Mouse (Mus musculus): ENCODE measurements at regions not wholly inside any gene's neighbourhood (a gene's known extent, or its start where the extent isn't known, plus 50 kb on each side); places are given as distances from the start of the nearest gene placed in this dataset.

DNA sequence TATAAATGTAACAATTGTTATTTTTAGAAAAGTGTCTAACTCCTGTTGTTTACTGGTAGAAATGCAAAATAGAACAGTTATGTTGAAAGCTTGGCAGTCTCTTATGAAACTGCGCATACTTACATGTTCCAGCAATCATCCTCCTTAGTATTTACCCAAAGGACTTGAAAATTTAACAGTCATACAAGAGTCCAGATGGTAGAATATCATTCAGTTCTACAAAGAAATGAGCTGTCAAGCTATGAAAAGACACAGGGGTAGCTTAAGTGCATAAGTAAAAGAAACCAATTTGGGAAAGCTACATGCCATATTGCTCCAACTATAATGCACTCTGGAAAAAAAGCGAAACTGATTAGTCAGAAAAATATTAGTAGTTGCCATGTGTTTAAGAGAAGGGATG lies 196.7 kb downstream of the Ndufa4 start:
- H3K27ac ChIP-seq (ENCODE audit: insufficient read depth, low read depth): no peak overlapping the region
- TF ChIP-seq BHLHE40 (IDR thresholded peaks at IDR 0.05; ENCODE audit: low read depth, low read length): no peak
- TF ChIP-seq KAT2A (IDR thresholded peaks at IDR 0.05; ENCODE audit: insufficient replicate concordance, low read length): no peak
- TF ChIP-seq ZNF384 (IDR thresholded peaks at IDR 0.05; ENCODE audit: low read depth, low read length): no peak
- TF ChIP-seq ZKSCAN1 (IDR thresholded peaks at IDR 0.05; ENCODE audit: borderline replicate concordance, low read depth, low read length): no peak
- no peak for TF ChIP-seq POLR2A (IDR thresholded peaks at IDR 0.05; ENCODE audit: low read depth, low read length)
- no peak for TF ChIP-seq ETS1 (conservative IDR thresholded peaks at IDR 0.05; ENCODE audit: low read depth, low read length)
- TF ChIP-seq TBP (conservative IDR thresholded peaks at IDR 0.05; ENCODE audit: low read depth, low read length): no peak
- no peak for TF ChIP-seq HCFC1 (IDR thresholded peaks at IDR 0.05; ENCODE audit: low read depth, low read length)
- TF ChIP-seq ZC3H11A (IDR thresholded peaks at IDR 0.05; ENCODE audit: low read depth, low read length): no peak
- no peak for TF ChIP-seq MEF2A (IDR thresholded peaks at IDR 0.05; ENCODE audit: borderline replicate concordance, low read depth, low read length)
- TF ChIP-seq RCOR1 (conservative IDR thresholded peaks at IDR 0.05; ENCODE audit: low read depth, low read length): no peak
- H3K9me3 ChIP-seq (replicated peaks; ENCODE audit: low read length): no peaks in the 10 kb centered on the region
- H3K4me1 ChIP-seq (ENCODE audit: control insufficient read depth in 1 of 2, insufficient read depth in 2 of 2): no peaks in the 10 kb centered on the region
- H3K4me3 ChIP-seq (replicated peaks in 1 of 3; ENCODE audit: low read depth in 2 of 3, low read length in 2 of 3, poor library complexity in 1 of 3): no peak overlapping the region
- H3K27me3 ChIP-seq (replicated peaks): no peaks in the 10 kb centered on the region
- H3K4me2 ChIP-seq (ENCODE audit: insufficient read depth, low read depth, poor library complexity, severe bottlenecking): no peak overlapping the region
- dilution Hi-C loops (cut with MboI; ENCODE audit: extremely low pct_ligation_motif_present, extremely low pct_unique_long_range_greater_than_20kb, low sequenced_read_pairs) (no loop called here), in situ Hi-C loops (cut with MboI; ENCODE audit: low pct_ligation_motif_present, low pct_unique_long_range_greater_than_20kb, low sequenced_read_pairs) (no loop called here)
- no peaks in the 10 kb centered on the region for H3K36me3 ChIP-seq (replicated peaks in 1 of 2; ENCODE audit: control insufficient read depth in 1 of 2, insufficient read depth in 1 of 2, low read length in 1 of 2)
- no peaks in the 10 kb centered on the region for H3K79me2 ChIP-seq (replicated peaks; ENCODE audit: control insufficient read depth, extremely low read depth, insufficient read depth, poor library complexity, severe bottlenecking)
- H3K9ac ChIP-seq (ENCODE audit: insufficient read depth, low read depth): no peak overlapping the region
- no peak for DNase-seq (ENCODE audit: extremely low read depth)

DNA sequence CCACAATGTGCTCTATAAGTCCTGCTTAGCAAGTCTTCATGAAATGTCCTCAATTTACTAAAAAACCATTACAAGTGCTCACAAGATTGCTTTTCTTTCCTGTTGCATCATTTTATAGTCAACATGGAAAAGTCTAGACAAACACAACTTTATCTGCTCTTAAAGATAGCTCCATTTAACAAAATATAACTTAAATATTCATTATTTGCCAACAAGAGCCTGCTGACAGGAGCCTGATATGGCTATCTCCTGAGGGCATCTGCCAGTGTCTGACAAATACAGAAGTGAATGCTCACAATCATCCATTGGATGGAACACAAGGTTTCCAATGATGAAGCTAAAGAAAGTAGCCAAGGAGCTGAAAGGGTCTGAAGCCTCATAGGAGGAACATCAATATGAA lies 197.8 kb downstream of the Ndufa4 start:
- in situ Hi-C loops (cut with MboI; ENCODE audit: low pct_ligation_motif_present, low pct_unique_long_range_greater_than_20kb, low sequenced_read_pairs): no loop called here
- dilution Hi-C loops (cut with MboI; ENCODE audit: extremely low pct_ligation_motif_present, extremely low pct_unique_long_range_greater_than_20kb, low sequenced_read_pairs): no loop called here
- Histone ChIP-seq H3K79me2 (replicated peaks; ENCODE audit: control insufficient read depth, extremely low read depth, insufficient read depth, poor library complexity, severe bottlenecking) (no peaks in the 10 kb centered on the region), H3K4me2 (ENCODE audit: insufficient read depth, low read depth, poor library complexity, severe bottlenecking) (no peak overlapping the region), H3K9ac (ENCODE audit: insufficient read depth, low read depth) (no peak overlapping the region), H3K4me1 (ENCODE audit: control insufficient read depth in 1 of 2, insufficient read depth in 2 of 2) (no peaks in the 10 kb centered on the region), H3K36me3 (replicated peaks in 1 of 2; ENCODE audit: control insufficient read depth in 1 of 2, insufficient read depth in 1 of 2, low read length in 1 of 2) (no peaks in the 10 kb centered on the region), H3K4me3 (replicated peaks in 1 of 3; ENCODE audit: low read depth in 2 of 3, low read length in 2 of 3, poor library complexity in 1 of 3) (no peak overlapping the region), H3K27me3 (replicated peaks) (no peaks in the 10 kb centered on the region), H3K9me3 (replicated peaks; ENCODE audit: low read length) (no peaks in the 10 kb centered on the region), H3K27ac (ENCODE audit: insufficient read depth, low read depth) (no peak overlapping the region)
- TF ChIP-seq USF1 (IDR thresholded peaks at IDR 0.05; ENCODE audit: low read depth, low read length) (no peak), BHLHE40 (IDR thresholded peaks at IDR 0.05; ENCODE audit: low read depth, low read length) (no peak), IRF4 (IDR thresholded peaks at IDR 0.05; ENCODE audit: low read depth, low read length) (no peak), UBTF (IDR thresholded peaks at IDR 0.05; ENCODE audit: low read depth, low read length) (no peak), PAX5 (IDR thresholded peaks at IDR 0.05; ENCODE audit: low read length) (no peak), JUND (conservative IDR thresholded peaks at IDR 0.05; ENCODE audit: low read depth, low read length) (no peak), HCFC1 (IDR thresholded peaks at IDR 0.05; ENCODE audit: low read depth, low read length) (no peak), MYC (IDR thresholded peaks at IDR 0.05; ENCODE audit: low read depth, low read length) (no peak), ZKSCAN1 (IDR thresholded peaks at IDR 0.05; ENCODE audit: borderline replicate concordance, low read depth, low read length) (no peak), EP300 (IDR thresholded peaks at IDR 0.05; ENCODE audit: low read length) (no peak), KAT2A (IDR thresholded peaks at IDR 0.05; ENCODE audit: insufficient replicate concordance, low read length) (no peak), NELFE (IDR thresholded peaks at IDR 0.05; ENCODE audit: low read depth, low read length) (no peak), CTCF (conservative IDR thresholded peaks at IDR 0.05 in 1 of 2, IDR thresholded peaks at IDR 0.05 in 1 of 2; ENCODE audit: low read depth in 2 of 2, low read length in 2 of 2) (no peak)
- no peak for DNase-seq (ENCODE audit: extremely low read depth)
